Mouse (Mus musculus) small intestine, adult 10 weeks (tissue): ENCODE results near the gene Cylc1. TPM values are rescaled to one million over a fixed set of nuclear protein-coding genes. Genes with fewer than 3 reads are reported as not detected.

Experiments
- polyA plus RNA-seq: library from polyadenylated mRNA; stranded (reverse); fragments of 350-450 nt; fragmentation: Illumina TruSeq; extraction: RNeasy Lipid Tissue Mini Kit (QIAGEN cat#74804); gene quantifications from one replicate; pipeline ENCODE4 v1.2.3, GENCODE M21; 2014; ENCODE audit warnings: low replicate concordance

Cylc1 gene
- not detected for polyA plus RNA-seq

DNA sequence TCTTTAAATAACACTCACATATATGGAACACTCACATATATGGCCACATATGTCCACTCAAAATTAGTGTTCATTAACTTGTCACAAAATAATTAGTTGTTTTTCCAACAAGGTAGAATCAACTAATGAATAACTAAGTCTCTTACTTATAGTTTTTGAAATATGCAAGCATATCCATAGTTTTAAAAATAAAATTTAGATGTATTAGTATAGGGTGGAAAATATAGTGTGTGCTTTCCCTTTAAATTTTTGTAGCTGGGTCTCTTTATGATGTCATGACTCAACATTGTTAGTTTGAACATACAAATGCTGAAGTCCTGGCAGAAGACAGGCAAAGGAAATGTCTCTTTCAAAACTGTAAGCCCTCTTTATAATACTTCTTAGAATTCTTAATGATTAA, at the start of gene Cylc1:
Cylc1 (plus strand) TSS at position 301 of the 400 bp plus-strand sequence.

DNA sequence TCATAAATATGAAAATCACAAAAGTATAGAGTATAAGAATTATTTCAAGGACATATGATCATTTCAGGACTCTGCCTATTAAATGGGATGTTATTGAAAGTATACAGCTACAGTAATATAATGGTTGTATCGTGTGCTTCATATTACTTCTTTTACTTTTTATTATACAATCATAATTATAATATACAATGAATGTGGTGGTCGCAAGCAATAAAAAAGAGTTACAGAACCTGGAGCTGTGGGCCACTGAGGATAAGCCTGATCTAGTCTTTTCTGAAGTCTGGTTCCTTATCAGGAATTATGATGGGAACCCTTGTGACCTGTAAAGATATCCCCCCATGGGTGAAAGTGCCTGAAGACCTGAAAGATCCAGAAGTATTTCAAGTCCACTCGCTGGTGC, 57.8 kb downstream of the Cylc1 start, which contains the start of gene Gm10112:
Gm10112 (plus strand) TSS at position 301 of the 400 bp plus-strand sequence.

Other genes with a start within 250 kb of the Cylc1 start
- not detected for gene Gm10112, start 57.9 kb downstream of the Cylc1 start, polyA plus RNA-seq